Mouse (Mus musculus): Measurements from ENCODE around the gene Fndc8.
"Not testable (repeated sequence)": the region's sequence is repeated elsewhere in the genome, so short reads cannot be mapped to it uniquely, and the experiment has no call there.

The Fndc8 gene

DNA sequence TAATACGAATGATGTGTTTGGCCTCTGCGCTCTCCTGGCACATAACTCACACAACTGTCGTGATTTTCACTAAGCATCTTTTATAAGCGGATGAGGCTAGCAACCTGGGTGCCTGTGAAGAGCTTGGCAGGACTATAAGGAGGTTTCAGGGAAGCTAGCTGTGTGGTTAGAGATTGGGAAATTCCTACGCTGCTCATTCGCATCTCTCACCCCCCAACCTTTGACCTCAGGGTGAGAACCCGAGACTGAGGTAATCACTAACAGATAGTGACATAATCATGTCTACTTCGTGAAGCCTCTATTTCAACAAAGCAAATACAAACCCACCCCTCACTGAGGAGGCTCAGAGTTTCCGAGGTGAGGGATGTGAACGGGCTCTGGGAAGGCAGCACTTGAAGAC, 28.8 kb downstream of the Fndc8 start:
- no peak for DNase-seq

DNA sequence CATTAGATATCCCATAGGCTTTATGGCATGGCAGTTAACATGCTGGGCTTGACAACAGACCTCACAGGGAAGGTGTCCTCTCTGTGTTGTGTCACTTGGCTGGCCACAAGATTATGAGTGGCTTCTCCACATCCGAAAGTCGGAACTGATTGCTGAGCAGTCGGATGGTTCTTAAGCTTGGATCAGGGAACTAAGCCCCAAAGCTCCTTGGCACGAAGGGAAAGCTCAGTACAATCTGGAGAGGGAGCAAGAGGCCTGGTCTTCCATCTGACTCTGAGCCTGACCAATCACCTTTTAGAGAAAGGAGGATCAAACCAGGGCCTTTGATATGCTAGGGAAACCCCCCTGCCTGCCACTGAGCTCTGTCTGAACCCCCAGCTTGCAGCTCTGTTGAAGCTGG, 29.8 kb downstream of the Fndc8 start:
- no peak for DNase-seq

DNA sequence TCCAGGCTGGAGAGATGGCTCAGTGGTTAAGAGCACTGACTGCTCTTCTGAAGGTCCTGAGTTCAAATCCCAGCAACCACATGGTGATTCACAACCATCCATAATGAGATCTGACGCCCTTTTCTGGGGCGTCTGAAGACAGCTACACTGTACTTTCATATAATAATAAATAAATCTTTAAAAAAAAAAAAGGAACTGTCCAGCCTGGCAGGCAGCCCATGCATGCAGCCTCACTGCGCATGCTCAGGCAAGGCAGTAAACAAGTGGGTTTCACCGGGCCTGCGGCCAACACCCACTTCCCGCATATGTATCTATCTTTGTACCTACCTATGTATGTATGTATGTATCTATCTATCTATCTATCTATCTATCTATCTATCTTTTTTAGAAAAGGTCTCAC, 32.0 kb downstream of the Fndc8 start:
- DNase-seq: not testable (repeated sequence)

GRCm38 (mm10) chr11:82928897-82929632, 37.1 kb downstream of the Fndc8 start:
- no peak for DNase-seq

DNA sequence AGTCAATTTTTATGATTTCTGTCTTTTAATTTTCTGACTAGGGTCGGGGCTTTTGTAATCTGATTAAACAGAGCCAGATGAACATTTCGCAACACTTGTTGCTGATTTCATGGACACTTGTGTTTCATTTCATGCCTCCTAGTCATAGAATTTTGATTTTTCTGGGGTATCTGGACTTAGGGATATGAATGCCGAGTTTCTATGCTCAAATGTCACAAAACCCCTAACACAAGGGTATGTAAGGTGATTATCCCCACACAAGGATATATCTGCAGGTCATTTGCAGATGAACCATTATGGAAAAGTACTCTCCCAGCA, 37.7 kb downstream of the Fndc8 start:
- DNase-seq: no peak

- DNase-seq: peak; percentile 48 to 54
These were observed 38.5 kb downstream of the Fndc8 start for GRCm38 (mm10) chr11:82930391-82930955.

DNA sequence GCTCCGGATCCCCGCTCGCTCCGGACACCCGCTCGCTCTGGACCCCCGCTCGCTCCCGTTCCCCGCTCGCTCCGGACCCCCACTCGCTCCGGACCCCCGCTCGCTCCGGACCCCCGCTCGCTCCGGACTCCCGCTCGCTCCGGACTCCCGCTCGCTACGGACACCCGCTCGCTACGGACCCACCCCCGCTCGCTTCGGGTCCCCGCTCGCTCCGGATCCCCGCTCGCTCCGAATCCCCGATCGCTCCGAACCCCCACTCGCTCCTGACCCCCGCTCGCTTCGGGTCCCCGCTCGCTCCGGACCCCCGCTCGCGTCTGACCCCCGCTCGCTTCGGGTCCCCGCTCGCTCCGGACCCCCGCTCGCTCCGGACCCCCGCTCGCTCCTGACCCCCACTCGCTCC, 39.2 kb downstream of the Fndc8 start:
- peak in 1 of 2 experiments; percentile 28 for DNase-seq

- DNase-seq: peak; percentile 34 to 40
These were observed 39.9 kb downstream of the Fndc8 start for GRCm38 (mm10) chr11:82931671-82932450.

GRCm38 (mm10) chr11:82933186-82933585, 41.3 kb downstream of the Fndc8 start:
- DNase-seq: peak in 1 of 2 experiments; percentile 11

DNA sequence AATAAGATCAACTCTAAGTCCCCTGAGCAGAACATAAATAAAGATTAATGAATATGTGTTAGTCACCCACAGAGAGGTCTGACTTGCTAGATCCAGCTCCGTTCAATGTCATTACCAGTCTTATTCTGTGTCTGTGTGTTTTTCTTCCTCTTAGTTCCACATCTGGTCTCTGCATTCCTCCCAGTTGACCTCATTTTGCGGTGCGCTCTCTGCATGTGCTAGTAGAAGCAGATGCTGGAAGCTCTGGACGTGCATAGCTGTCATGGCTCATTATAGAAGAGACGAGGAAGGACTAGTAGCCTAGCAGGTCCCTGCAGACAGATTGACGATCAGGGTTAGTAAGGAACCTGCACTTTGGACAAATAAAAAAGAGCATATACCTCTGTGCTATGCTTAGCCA, 51.4 kb downstream of the Fndc8 start:
- no peak for DNase-seq

DNA sequence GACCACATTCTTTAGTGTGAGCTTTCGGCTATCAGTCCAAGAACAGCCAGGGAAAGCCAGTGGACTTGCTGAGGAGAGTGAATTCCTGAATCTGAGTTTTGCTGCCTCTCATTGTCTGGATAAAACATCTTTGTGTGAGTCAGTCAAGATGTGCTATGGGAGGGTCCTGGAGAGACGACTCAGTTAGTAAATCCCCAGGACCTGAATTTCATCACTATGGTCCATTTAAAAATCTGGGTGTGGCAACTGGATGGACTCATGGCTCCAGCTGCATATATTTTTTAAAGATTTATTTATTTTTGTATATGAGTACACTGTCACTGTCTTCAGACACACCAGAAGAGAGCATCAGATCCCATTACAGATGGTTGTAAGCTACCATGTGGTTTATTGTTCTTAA, 53.7 kb downstream of the Fndc8 start:
- no peak for DNase-seq

- DNase-seq: no peak
These were observed 55.5 kb downstream of the Fndc8 start for GRCm38 (mm10) chr11:82947457-82947856.

DNA sequence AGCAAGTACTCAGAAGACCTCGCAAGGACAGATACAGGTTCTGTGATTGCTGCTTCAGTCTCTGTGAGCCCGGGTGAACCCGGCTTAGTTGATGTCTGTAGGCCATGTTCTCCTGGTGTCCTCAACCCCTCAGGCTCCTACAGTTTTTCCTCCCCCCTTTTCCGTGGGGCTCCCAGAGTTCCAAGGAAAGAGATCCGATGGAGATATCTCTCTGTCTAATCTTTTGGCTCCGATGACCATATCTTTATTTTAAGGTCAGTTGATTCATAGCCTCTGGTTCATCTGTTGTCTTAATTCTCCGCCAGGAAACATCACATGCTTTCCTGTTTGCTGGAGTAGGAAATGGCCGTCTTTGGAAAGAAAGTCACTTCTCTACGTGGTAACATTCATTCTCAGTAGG, 57.1 kb downstream of the Fndc8 start:
- peak in 1 of 2 experiments; percentile 21 for DNase-seq

All from kidney, postnatal 4 days (tissue).